Mouse (Mus musculus) spleen, adult 2 months (tissue): ENCODE measurements around the gene Rabggta. TPM values are rescaled to one million over a fixed set of nuclear protein-coding genes. Genes with fewer than 3 reads are reported as not detected.

Source experiments
- DNase-seq, 2 experiments: peaks; one replicate each; pipeline versions ENCODE4 v3.0.0 to v3.0.0-alpha.2; 2012 to 2021; ENCODE audit warnings: low spot score in 2 of 2, low read depth in 1 of 2
- H3K27ac ChIP-seq: fragments of 200-500 bp; 2 replicates; pipeline ENCODE4 v1.5.1; 2012; ENCODE audit warnings: low read length, inconsistent platforms; ENCODE audit not compliant: insufficient read depth
- H3K27me3 ChIP-seq: fragments of 200-500 bp; 2 replicates; pipeline ENCODE4 v1.6.1; 2012; ENCODE audit warnings: mild to moderate bottlenecking, moderate library complexity, low read length, inconsistent platforms; ENCODE audit not compliant: control insufficient read depth, insufficient read depth
- H3K36me3 ChIP-seq: fragments of 200-500 bp; 2 replicates; pipeline ENCODE4 v1.6.1; 2012; ENCODE audit warnings: mild to moderate bottlenecking, low read length, inconsistent platforms; ENCODE audit not compliant: control insufficient read depth, insufficient read depth
- H3K4me1 ChIP-seq: fragments of 200-500 bp; 2 replicates; pipeline ENCODE4 v1.6.1; 2011; ENCODE audit warnings: inconsistent platforms; ENCODE audit not compliant: control insufficient read depth, insufficient read depth, insufficient read length
- H3K4me3 ChIP-seq: fragments of 200-500 bp; 2 replicates; pipeline ENCODE4 v1.5.1; 2011; ENCODE audit warnings: mild to moderate bottlenecking, inconsistent platforms; ENCODE audit not compliant: insufficient read depth, insufficient read length; ENCODE audit errors: extremely low read depth
- CTCF ChIP-seq: fragments of 200-500 bp; IDR thresholded peaks from 2 replicates; pipeline ENCODE4 v1.5.1; 2011; ENCODE audit warnings: mild to moderate bottlenecking, inconsistent platforms; ENCODE audit not compliant: insufficient read depth, insufficient read length, insufficient replicate concordance; ENCODE audit errors: extremely low read depth
- POLR2A ChIP-seq: fragments of 200-500 bp; IDR thresholded peaks from 2 replicates; pipeline ENCODE4 v1.6.1; 2011; ENCODE audit warnings: low read depth, low read length, inconsistent platforms
- WGBS: fragments of 180-500 bp; shearing (Covaris S2); methylation state at CpG from one replicate; pipeline ENCODE4 v1.1.7; 2018; 5-methylcytosine and 5-hydroxymethylcytosine counted together
- polyA plus RNA-seq: library from polyadenylated mRNA; depleted of rRNA; stranded (reverse); fragments of >200 nt; gene quantifications from 2 replicates; pipeline ENCODE4 v1.2.3, GENCODE M21; 2012

The Rabggta gene
- polyA plus RNA-seq, 1 experiment = 47.3 TPM

DNA sequence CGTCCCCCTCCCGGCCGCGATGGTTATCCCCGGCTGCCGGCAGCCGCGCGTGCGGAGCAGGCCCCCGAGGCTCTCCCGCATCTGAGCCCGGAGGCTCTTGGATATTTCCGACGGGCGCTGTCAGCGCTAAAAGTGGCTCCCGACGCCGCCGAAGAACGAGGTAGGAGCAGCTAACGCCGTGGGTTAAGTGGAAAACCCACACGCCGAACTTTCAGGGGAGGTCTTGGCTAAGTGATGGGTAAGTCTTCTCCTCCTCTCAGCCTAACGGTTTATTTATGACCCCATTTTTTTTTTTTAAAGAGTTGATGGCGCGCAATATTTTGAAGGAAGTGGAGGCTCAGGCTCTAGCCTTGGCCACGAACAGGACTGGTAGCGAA lies 23.8 kb upstream of the Rabggta start:
- DNase-seq = no peak
- no peak for TF ChIP-seq POLR2A
- no peak for TF ChIP-seq CTCF
- peak overlapping the region; percentile 31; the same call in 1 of the 2 replicates for H3K27ac ChIP-seq
- H3K27me3 ChIP-seq = no peaks in the 10 kb centered on the region
- WGBS = under 1% methylated on average over 31 of the region's 31 CpGs
- peaks cover 9% of the 10 kb centered on the region; the same call in 1 of the 2 replicates for H3K4me1 ChIP-seq
- H3K4me3 ChIP-seq = peak overlapping the region; percentile 80
- H3K36me3 ChIP-seq = peaks cover 9% of the 10 kb centered on the region

DNA sequence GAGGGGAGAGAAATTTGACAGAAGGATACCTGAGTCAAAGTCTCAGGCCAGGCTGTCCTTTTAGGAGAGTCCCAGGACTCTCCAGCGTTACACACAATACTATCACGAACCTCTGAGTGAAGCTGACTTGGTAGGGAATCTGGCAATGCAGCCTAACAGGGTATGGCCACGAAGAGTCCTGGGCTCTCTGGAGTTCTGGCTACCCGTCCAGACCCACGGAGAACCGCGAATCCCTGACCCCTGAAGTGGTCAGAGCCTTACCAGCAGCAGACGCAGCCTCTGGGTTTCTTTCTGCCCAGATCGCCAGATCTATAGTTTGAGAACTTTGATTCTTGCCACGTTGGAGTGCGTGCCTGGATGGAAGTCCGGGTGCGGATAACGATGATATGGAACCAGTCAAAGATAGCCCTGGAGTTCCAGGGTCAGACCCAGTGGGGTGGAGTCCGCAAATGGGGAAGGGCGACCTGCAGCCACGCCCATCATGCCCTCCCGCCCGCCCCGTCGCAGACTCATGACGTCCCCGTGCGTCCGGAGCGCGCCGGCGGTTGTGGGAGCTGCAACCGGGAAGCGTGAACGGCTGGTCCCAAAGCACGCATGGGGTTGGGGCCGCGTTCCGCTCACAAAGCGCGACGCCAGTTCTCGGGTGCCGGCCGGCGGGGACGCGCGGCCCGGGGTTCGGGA lies 23.3 kb upstream of the Rabggta start, which contains the start of the genes Dhrs1 and Nop9:
Gene Dhrs1 (minus strand): TSS at position 511 of the 681 bp plus-strand sequence.
Gene Nop9 (plus strand): TSS at position 514 of the 681 bp plus-strand sequence.
- H3K27me3 ChIP-seq = no peaks in the 10 kb centered on the region
- TF ChIP-seq CTCF = no peak
- DNase-seq = peak; percentile 59 to 84
- peak within 1 kb of the TSS; percentile 80 for H3K4me3 ChIP-seq
- 2% methylated on average over 48 of the region's 48 CpGs for WGBS
- peak within 1 kb of the TSS; percentile 31; the same call in 1 of the 2 replicates for H3K27ac ChIP-seq
- peaks cover 9% of the 10 kb centered on the region; the same call in 1 of the 2 replicates for H3K4me1 ChIP-seq
- H3K36me3 ChIP-seq = peaks cover 9% of the 10 kb centered on the region; the same call in 1 of the 2 replicates

DNA sequence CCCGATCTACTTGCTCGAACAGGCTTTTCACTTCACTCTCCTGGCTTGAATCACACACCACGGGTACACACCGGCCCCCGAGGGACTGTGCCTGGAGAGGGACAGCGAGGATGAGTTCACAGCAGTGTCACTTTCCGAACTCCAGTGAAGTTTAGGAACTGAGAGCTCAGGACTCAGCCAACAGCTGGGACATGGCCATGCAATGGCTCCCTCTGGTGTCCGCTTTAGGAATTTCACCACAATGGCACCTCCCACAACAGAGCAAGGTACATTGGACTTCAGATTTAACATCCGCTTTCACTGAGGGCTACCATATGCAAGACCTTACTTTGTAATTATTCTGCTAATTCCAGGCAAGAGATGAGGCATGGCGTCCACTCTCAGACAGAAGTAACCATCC lies 21.6 kb upstream of the Rabggta start:
- Histone ChIP-seq H3K4me1 (peaks cover 9% of the 10 kb centered on the region; the same call in 1 of the 2 replicates), H3K4me3 (no peak overlapping the region), H3K27ac (peak overlapping the region; percentile 46; the same call in 1 of the 2 replicates), H3K36me3 (peaks cover 11% of the 10 kb centered on the region), H3K27me3 (no peaks in the 10 kb centered on the region)
- DNase-seq = peak; percentile 73 to 86
- peak; percentile 87; the same call in 1 of the 2 replicates for TF ChIP-seq CTCF
- TF ChIP-seq POLR2A = no peak
- WGBS = 19% methylated on average over 10 of the region's 10 CpGs

DNA sequence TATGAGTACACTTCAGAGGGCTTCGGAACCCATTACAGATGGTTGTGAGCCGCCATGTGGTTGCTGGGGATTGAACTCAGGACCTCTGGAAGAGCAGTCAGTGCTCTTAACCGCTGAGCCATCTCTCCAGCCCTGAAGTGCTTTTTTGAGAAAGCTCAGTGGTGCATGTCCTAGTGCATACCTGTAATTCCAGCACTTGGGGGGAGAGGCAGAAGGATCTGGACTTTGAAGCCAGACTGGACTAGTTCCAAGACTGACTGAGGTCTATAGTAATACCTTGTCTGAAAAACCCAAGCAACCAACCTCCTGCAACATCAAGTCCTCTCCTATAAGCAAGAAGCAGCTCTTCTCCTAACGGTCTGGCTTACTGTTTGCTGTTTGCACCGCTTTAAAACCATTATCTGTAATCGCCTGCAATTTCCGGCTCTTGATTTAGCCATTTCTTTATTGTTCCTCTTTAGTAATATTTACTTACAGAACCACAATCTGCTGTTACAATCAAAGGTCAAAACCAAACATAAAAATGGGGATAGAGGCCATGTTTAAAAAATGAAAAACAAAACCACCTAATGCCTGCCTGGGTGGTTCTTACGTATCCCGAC lies 15.1 kb upstream of the Rabggta start:
- Histone ChIP-seq H3K27ac (no peak overlapping the region), H3K4me3 (no peak overlapping the region), H3K27me3 (no peaks in the 10 kb centered on the region), H3K36me3 (peaks cover 14% of the 10 kb centered on the region), H3K4me1 (no peaks in the 10 kb centered on the region)
- DNase-seq = no peak
- 77% methylated on average over 9 of the region's 9 CpGs for WGBS
- TF ChIP-seq POLR2A = no peak
- no peak for TF ChIP-seq CTCF

DNA sequence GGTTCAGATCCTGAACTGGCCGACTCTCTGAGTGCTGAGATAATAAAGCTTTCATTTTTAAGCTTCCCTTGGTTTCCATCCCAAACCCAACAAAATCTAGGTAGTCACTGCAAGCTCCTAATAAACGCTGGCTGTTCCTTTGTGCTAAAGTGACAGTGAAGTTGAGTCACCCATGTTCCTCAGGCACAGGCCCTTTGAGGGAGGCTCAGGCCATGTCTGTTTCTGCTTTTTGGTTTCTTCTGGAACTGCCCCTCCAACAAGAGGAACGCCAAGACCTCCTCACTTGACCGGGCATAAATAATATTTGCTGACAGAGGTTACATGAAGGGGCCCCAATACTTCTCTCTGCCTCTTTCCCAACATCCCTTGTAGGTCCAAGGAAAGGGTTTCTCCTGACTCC lies 13.7 kb upstream of the Rabggta start:
- 51% methylated on average over 4 of the region's 4 CpGs for WGBS
- no peaks in the 10 kb centered on the region for H3K27me3 ChIP-seq
- no peaks in the 10 kb centered on the region for H3K4me1 ChIP-seq
- no peak for DNase-seq
- TF ChIP-seq CTCF (no peak), POLR2A (no peak)
- H3K4me3 ChIP-seq = no peak overlapping the region
- H3K27ac ChIP-seq = peak overlapping the region; percentile 48
- H3K36me3 ChIP-seq = peaks cover 11% of the 10 kb centered on the region

DNA sequence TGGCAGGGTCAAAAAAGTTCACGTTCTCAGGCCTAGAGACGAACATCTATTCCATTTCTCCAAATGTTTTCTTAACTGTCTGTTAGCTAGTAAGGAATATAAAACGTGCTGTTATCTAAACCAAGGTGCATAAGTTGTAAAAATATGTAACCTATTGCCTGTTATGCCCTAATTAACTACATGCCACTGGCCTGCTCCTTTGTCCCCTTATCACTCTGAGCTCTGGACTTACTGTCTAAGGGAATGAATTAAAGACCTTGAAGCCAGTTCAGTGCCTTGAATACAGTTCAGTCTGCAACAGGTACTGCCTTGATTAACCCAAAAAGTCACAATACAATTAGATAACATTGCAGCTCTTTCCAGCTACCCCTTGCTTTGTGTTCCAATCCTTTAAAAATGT lies 13.3 kb upstream of the Rabggta start:
- H3K36me3 ChIP-seq = peaks cover 10% of the 10 kb centered on the region
- H3K27ac ChIP-seq = no peak overlapping the region
- H3K4me1 ChIP-seq = no peaks in the 10 kb centered on the region
- no peak overlapping the region for H3K4me3 ChIP-seq
- TF ChIP-seq CTCF = no peak
- TF ChIP-seq POLR2A = no peak
- no peak for DNase-seq
- H3K27me3 ChIP-seq = no peaks in the 10 kb centered on the region
- WGBS = 83% methylated on average over 3 of the region's 3 CpGs
